Mouse (Mus musculus) thymus, postnatal 14 days (tissue): Measurements from ENCODE around the gene Lrfn4.
A peak's percentile ranks its signal among the peaks of the same experiment; 100 is the strongest.
"Not testable (repeated sequence)": the region's sequence is repeated elsewhere in the genome, so short reads cannot be mapped to it uniquely, and the experiment has no call there.

Source experiments
- DNase-seq: peaks from one replicate; pipeline ENCODE4 v3.0.0; 2021

Gene Lrfn4

GRCm38 (mm10) chr19:4610109-4610508, 5.4 kb downstream of the Lrfn4 start:
- DNase-seq: no peak

GRCm38 (mm10) chr19:4608511-4608910, 7.0 kb downstream of the Lrfn4 start:
- DNase-seq: no peak

- DNase-seq: no peak
Measured at GRCm38 (mm10) chr19:4607406-4607805, 8.1 kb downstream of the Lrfn4 start.

GRCm38 (mm10) chr19:4605654-4606053, 9.8 kb downstream of the Lrfn4 start:
- DNase-seq: no peak

- peak; percentile 60 for DNase-seq
Measured at GRCm38 (mm10) chr19:4603801-4604723, 11.4 kb downstream of the Lrfn4 start.

DNA sequence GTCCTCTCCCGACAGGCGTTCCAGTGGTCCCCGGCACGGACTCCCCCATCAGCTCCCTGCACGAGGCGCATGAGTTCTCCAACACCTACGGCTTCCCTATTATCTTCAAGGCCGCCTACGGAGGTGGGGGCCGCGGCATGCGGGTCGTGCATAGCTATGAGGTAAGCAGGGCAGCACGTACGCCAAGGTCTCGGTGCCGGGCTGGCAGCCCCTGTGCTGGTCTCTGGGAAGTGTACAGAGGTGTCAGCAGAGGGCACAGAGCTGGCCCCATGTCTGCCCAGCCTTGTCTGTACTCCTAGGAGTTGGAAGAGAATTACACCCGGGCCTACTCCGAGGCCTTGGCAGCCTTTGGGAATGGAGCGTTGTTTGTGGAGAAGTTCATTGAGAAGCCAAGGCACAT, 13.0 kb downstream of the Lrfn4 start:
- DNase-seq: no peak

DNA sequence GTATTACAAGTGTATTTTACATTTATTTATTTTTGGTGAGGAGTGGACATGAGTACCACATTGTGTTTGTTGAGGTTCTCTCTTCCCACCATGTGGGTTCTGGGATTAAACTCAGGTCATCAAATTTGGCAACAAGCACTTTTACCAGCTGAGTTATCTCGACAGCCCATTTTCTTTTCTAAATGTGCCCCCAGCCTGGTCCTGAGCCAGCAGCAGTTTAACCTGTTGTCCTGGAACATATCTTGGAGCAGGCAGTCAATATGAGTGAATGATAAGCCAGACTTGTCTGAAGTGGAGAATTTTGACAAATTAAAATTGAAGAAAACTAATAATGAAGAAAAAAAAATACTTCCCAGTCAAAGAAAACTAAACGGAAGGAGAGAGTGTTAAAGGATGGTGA, 19.4 kb downstream of the Lrfn4 start:
- DNase-seq: no peak

DNA sequence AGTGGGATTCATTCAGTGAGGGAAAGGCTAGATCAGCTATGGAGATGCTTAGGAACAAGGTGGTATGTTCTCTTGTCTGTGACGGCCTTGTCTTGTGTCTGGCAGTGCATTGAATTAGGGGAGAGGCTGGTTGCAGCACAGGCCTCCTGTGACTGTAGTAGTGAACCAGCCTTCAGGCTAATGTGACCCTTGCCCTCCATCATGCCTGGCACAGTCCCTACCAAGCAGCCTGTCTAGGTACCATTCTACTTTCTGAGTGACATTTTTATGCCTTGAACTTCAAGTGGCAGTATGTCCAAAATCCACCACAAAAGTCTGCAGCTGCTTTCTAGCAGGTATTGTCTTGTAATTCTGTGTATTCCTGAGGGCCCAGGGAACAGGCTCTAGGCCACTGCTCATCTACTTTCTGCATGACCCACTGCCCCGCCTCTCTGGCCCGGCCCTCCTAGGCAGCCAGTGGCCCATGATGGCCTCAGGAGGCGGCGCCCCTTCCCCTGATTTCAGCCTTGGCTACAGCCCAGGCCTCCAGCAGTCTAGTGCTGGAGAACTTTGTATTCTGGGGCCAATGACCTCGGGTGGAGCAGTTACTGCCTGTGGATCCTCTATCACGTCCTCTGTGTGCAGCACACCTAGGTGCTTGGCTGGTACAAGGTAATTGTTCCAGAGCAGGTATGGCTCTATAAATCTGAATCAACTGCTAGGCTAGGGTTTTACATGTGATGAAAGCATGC, 21.5 kb downstream of the Lrfn4 start:
- DNase-seq: no peak

DNA sequence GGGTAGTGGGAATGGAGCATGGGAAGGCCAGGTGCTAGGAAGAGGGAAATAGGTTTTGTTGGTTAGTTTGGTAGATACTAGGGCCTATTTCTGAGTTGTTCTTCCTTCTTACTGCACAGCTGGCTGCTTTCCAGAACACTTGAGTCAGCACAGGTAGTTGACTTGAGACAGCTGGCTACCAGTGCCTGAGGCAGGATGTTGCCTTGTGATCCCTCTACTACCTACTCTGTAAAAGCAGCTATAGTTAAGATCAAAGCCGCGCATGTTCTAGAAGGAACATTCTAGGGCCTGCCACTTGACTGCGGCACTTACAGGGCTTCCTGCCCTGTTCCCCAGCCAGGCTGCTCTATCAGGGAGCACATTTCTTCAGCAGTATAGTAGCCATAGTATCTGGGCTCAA, 25.4 kb downstream of the Lrfn4 start:
- peak; percentile 32 for DNase-seq

DNA sequence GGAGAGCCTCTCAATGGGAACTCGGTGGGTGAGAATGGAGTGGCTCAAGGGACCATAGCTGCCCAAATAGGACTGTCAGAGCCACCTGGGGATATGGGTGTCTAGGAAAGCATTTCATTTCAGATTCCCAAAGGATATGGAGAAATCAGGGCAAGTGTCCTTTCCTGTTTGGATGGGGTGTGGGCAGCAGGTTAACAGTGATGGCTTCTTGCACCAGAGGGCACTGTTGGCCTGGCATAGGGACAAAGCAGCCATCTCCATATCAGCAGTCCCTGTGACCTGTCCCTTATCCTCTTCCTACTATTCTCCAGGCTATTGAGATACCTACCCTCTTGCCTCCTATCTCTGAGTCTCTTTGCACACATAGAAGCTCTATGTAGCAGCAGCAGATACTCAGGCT, 26.4 kb downstream of the Lrfn4 start:
- DNase-seq: no peak

- no peak for DNase-seq
Measured at GRCm38 (mm10) chr19:4588430-4588829, 27.0 kb downstream of the Lrfn4 start.

- no peak for DNase-seq
Measured at GRCm38 (mm10) chr19:4587426-4587825, 28.0 kb downstream of the Lrfn4 start.

- DNase-seq: not testable (repeated sequence)
Measured at GRCm38 (mm10) chr19:4586783-4587182, 28.7 kb downstream of the Lrfn4 start.

GRCm38 (mm10) chr19:4583856-4584255, 31.6 kb downstream of the Lrfn4 start:
- DNase-seq: no peak

- DNase-seq: no peak
Measured at GRCm38 (mm10) chr19:4579296-4579695, 36.2 kb downstream of the Lrfn4 start.

- no peak for DNase-seq
Measured at GRCm38 (mm10) chr19:4578799-4579198, 36.7 kb downstream of the Lrfn4 start.

GRCm38 (mm10) chr19:4573241-4573640, 42.2 kb downstream of the Lrfn4 start:
- no peak for DNase-seq

DNA sequence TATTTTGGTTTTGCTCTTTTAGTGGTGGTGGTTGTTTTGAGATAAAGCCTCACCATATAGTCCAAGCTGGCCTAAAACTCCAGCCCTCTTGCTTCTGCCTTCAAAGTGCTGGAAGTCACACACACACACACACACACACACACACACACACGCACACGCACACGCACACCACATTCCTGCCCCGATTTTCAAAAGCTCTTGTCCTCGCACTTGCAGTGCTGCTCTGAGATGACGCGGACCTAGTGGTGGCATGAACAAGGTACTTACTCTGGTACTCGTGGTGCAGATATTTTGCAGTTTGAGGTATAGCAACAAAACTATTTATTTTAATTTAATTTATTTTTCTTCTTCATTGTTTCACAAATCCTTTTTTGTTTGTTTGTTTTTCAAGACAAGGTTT, 43.0 kb downstream of the Lrfn4 start:
- DNase-seq: no peak

DNA sequence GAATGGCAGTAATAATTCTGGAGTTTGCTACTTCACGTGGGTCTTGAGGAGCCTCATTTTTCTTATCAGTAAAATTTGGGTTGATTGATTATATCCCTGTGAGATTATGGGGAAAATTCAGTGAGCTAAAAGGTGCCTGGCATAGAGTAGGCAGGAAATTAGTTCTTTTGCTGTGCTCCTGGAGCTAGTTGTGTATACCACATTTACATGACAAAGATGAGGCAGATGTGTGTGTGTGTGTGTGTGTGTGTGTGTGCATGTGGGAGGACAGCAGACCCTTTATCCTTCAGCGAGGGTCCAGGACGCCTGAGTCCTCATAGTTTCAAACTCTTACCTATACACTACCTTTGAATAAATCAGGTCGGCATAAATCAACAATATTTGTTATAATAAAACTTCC, 43.4 kb downstream of the Lrfn4 start:
- no peak for DNase-seq

GRCm38 (mm10) chr19:4571658-4572057, 43.8 kb downstream of the Lrfn4 start:
- DNase-seq: no peak

DNA sequence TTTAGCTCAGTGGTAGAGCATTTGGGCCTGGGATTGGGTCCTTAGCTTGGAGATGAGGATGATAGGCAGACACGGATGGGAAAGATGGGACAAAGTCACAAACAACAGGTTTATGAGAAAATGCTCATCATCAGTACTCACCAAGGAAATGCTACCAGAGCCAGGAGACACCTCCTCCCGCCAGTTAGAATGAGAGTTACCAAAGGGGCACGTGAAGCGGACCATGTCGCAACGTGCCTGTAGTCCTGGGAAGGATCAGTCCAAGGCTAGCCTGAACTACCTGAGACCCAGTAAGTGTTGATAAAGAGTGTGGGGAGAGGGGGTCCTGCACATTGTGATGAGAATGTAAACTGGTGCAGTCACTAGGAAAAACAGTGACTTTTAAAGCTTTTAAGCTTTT, 44.7 kb downstream of the Lrfn4 start:
- DNase-seq: no peak

- no peak for DNase-seq
Measured at GRCm38 (mm10) chr19:4570237-4570613, 45.2 kb downstream of the Lrfn4 start.

- DNase-seq: no peak
Measured at GRCm38 (mm10) chr19:4569356-4570236, 45.9 kb downstream of the Lrfn4 start.
